Mouse (Mus musculus): Measurements from ENCODE around the gene Tmie.
"Not testable (repeated sequence)": the region's sequence is repeated elsewhere in the genome, so short reads cannot be mapped to it uniquely, and the experiment has no call there.

Gene Tmie

GRCm38 (mm10) chr9:110836112-110836511, 43.8 kb downstream of the Tmie start:
- DNase-seq (ENCODE audit: low spot score) = no peak

DNA sequence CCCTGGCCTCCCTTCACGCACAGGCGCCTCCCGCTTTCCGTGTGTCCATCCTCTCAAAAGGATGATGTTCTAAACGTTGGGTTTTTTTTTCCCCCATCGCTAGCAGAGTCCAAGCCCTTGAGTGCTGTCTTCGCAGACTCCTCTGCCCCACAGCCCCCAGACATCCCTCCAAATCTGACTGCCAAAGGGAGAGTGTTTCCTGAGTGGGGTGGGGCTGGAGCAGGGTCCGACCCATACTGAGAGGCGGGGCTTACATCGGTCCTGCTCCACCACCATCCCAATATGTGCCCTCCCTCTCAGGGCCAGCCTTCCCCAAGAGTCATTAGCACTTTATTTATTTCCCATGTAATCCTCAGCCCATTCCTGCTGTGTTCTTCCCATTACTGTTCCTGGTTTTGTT, 45.0 kb downstream of the Tmie start:
- no peak for DNase-seq (ENCODE audit: low spot score)

DNA sequence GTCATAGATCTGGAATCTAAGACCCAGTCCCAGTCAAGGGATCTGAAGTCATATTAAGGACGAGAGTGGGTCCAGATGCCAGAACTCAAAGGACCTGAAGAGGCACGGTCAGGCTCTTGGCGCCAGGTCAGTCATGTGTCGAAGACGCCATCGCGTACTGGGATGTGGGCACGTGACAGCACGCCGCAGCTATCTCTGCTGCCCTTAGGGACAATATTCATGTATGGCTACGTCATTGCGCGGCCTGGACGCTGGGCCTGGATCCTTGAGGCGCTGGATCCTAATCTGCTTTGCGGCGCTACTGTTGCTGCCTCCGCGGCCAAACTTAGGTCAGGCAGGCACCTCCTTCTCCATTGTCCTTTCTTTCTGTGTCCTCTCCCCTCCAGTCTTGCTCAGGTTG, 45.5 kb downstream of the Tmie start, which contains the start of gene Prss45:
TSS of gene Prss45 (plus strand) at position 178 of the 400 bp plus-strand sequence.
- no peak for DNase-seq (ENCODE audit: low spot score)

GRCm38 (mm10) chr9:110833021-110833420, 46.9 kb downstream of the Tmie start:
- no peak for DNase-seq (ENCODE audit: low spot score)

DNA sequence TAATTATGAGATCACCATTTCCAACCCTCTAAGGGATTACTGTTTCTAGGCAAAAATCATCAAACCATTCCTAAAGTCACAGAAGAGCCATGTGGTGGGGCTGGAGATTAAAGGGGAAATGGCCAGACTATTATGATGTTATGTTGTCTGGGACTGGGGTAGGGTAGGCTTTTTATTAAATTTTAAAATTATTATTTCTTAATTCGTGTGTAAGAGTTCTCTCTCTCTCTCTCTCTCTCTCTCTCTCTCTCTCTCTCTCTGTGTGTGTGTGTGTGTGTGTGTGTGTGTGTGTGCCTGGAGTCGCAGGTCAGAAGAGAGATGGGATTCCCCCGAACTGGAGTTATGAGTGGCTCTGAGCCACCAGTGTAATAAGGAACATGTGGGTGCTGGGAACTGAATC, 53.5 kb downstream of the Tmie start, which contains the start of gene Prss43:
TSS of gene Prss43 (plus strand) at position 301 of the 400 bp plus-strand sequence.
- no peak for DNase-seq (ENCODE audit: low spot score)

GRCm38 (mm10) chr9:110825832-110826231, 54.1 kb downstream of the Tmie start:
- no peak for DNase-seq (ENCODE audit: low spot score)

DNA sequence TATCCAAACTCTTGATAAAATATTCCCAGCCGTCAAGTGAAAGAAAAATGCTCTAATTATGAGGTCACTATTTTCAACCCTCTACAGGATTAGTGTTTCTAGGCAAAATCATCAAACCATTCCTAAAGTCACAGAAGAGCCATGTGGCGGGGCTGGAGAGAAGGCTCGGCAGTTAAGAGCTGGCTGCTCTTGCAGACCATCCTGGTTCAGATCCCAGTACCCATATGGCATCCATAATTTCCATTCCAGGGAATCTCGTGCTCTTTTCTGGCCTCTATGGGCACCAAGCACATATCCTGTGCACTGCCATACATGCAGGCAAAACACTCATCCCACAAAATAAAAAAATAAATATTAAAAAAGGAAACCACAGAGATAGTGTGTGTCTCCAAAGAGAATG, 54.5 kb downstream of the Tmie start:
- no peak for DNase-seq (ENCODE audit: low spot score)

- DNase-seq (ENCODE audit: low spot score) = no peak
Observed at GRCm38 (mm10) chr9:110821436-110821835, 58.5 kb downstream of the Tmie start.

DNA sequence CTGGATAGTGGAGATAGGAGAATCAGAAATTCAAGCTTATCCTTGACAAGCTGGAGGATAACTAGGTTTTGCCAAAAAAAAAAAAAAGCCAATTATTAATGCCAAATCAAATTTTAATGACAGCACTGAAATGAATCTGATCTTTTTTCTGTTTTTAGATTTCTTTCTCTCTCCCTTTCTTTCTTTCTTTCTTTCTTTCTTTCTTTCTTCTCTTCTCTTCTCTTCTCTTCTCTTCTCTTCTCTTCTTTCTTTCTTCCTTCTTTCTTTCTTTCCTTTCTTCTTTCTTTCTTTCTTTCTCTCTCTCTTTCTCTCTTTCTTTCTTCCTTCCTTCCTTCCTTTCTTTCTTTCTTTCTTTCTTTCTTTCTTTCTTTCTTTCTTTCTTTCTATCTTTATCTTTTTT, 59.4 kb downstream of the Tmie start:
- not testable (repeated sequence) for DNase-seq (ENCODE audit: low spot score)

All from retina, embryonic 14.5 days (tissue).